Mouse (Mus musculus) heart, embryonic 13.5 days (tissue): ENCODE measurements at regions not wholly inside any gene's neighbourhood (a gene's known extent, or its start where the extent isn't known, plus 50 kb on each side); places are given as distances from the start of the nearest gene placed in this dataset.

ENCODE experiments used
- ATAC-seq: fragments of 200-750 bp; cut with Nextera tagmentation; 2 replicates; pipeline ENCODE4 v1.8.0; 2017; ENCODE audit warnings: moderate TSS enrichment; ENCODE audit not compliant: insufficient number of reproducible peaks, low FRiP score, low TSS enrichment; ENCODE audit errors: extremely low read depth
- H3K27ac ChIP-seq: fragments of 300-500 bp; sonication (generic); replicated peaks from 2 replicates; pipeline ENCODE4 v1.5.1; 2015; ENCODE audit warnings: moderate library complexity, mild to moderate bottlenecking, inconsistent platforms
- H3K27me3 ChIP-seq: fragments of 300-500 bp; sonication (generic); replicated peaks from 2 replicates; pipeline ENCODE4 v1.6.1; 2015; ENCODE audit warnings: mild to moderate bottlenecking, inconsistent platforms
- H3K36me3 ChIP-seq: fragments of 300-500 bp; sonication (generic); 2 replicates; pipeline ENCODE4 v1.6.1; 2015; ENCODE audit warnings: mild to moderate bottlenecking, inconsistent platforms
- H3K4me1 ChIP-seq: fragments of 300-500 bp; sonication (generic); 2 replicates; pipeline ENCODE4 v1.6.1; 2015; ENCODE audit warnings: inconsistent platforms
- H3K4me2 ChIP-seq: fragments of 300-500 bp; sonication (generic); 2 replicates; pipeline ENCODE4 v1.6.1; 2015; ENCODE audit warnings: inconsistent platforms, mild to moderate bottlenecking, moderate library complexity
- H3K4me3 ChIP-seq: fragments of 300-500 bp; sonication (generic); 2 replicates; pipeline ENCODE4 v1.5.1; 2015; ENCODE audit warnings: moderate library complexity, mild to moderate bottlenecking, inconsistent platforms
- H3K9ac ChIP-seq: fragments of 300-500 bp; sonication (generic); 2 replicates; pipeline ENCODE4 v1.6.1; 2015; ENCODE audit warnings: inconsistent platforms, mild to moderate bottlenecking, moderate library complexity
- H3K9me3 ChIP-seq: fragments of 300-500 bp; sonication (generic); 2 replicates; pipeline ENCODE4 v1.6.1; 2016; ENCODE audit warnings: inconsistent platforms
- WGBS: fragments of 180-500 bp; shearing (Covaris S2); methylation state at CpG from one replicate; pipeline ENCODE4 v1.1.7; 2015; ENCODE audit warnings: mixed read lengths; 5-methylcytosine and 5-hydroxymethylcytosine counted together

DNA sequence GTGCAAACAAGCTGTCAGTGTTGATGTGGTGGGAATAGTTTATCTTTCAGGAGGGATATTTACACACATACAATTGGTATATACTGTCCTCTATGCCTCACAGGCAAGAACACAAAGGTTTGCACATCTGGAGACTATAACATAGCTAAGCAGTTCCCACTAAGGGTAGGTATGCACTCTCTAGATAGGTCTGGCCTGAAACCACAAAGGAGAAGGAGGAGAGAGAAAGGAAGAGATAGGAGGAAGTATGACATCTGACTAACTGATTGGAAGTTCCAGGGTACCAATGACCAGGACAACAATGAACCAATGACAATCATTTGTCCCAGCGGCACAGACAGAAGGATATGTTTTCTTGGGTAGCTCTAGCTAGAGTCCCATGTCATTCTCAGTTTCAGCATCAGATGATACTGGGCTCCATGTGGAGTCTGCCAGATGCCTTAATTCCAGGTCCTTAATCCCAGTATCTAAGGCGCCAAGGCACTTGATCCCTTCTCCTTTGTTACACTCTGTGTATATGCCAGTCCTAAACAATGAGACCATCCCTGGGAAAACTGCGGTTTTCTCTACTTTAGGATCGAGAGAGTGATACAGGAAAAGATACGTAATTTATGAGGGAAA is 168.5 kb downstream of the Cd83 start:
- Histone ChIP-seq H3K27ac (no peak overlapping the region), H3K36me3 (no peaks in the 10 kb centered on the region), H3K4me2 (no peak overlapping the region), H3K4me1 (peaks cover 11% of the 10 kb centered on the region), H3K27me3 (0 out of 2 replicates have a peak, but pooled peaks cover 3% of the 10 kb centered on the region), H3K4me3 (no peak overlapping the region), H3K9me3 (no peaks in the 10 kb centered on the region), H3K9ac (no peak overlapping the region)
- no peak for ATAC-seq
- 85% methylated on average over 5 of the region's 5 CpGs for WGBS

DNA sequence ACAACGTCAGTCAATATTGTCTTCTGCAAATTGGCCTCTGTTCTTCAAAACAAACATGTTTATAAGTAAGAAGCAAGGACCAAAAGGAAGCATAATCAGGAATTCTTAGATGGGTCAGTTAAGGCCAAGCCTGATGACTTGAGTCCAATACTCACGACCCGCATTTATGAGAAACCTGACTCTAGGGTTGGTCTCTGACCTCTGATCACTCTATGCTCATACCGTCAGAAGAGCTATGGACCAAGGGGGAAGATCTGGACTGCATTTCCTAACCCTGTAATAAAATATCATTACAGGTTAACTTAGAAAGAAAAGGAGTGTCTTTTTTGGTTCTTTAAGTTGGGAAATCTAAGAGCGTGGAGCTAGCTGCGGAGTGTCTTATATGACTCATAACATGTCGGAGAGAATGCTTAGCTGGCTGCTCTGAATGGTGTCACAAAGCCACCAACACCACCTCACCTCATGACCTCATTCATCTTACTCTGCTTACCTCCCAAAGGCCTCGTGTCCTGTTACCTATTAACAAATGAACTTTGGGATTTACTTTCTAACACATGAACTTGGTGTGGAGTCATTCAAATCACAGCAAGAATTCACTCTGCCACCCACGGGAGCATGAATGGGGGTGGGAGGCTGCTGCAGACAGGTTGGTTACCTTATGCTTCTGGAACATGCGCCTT is 170.3 kb downstream of the Cd83 start:
- Histone ChIP-seq H3K27me3 (peaks cover 3% of the 10 kb centered on the region; the same call in 1 of the 2 replicates), H3K9ac (no peak overlapping the region), H3K9me3 (no peaks in the 10 kb centered on the region), H3K4me1 (peaks cover 11% of the 10 kb centered on the region), H3K27ac (no peak overlapping the region), H3K36me3 (no peaks in the 10 kb centered on the region), H3K4me2 (no peak overlapping the region), H3K4me3 (no peak overlapping the region)
- WGBS, result 83% methylated on average over 10 of the region's 10 CpGs
- no peak for ATAC-seq

DNA sequence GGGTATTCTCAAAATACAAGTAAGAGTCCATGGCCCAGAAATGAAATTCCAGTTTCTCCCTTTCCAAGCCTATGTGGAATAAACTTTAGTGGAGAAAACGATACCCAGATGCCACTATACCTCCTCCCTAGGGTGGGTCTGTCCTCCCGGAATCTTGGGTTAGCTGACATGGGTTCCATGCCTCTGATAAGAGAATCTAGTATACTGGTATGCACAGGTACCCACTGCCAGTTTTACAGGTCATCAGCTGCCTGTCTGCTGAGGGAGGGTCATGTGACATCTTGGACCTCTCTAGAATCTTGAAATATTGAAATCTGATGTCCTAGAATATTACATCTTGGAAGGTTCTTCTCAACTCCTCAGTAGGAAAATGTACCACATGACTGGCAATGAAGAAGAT is 172.5 kb downstream of the Cd83 start:
- Histone ChIP-seq H3K4me1 (peaks cover 9% of the 10 kb centered on the region), H3K27ac (no peak overlapping the region), H3K27me3 (no peaks in the 10 kb centered on the region; the same call in 1 of the 2 replicates), H3K9me3 (no peaks in the 10 kb centered on the region), H3K9ac (no peak overlapping the region), H3K4me3 (no peak overlapping the region), H3K4me2 (no peak overlapping the region), H3K36me3 (no peaks in the 10 kb centered on the region)
- 68% methylated on average over 2 of the region's 2 CpGs for WGBS
- ATAC-seq, result no peak

DNA sequence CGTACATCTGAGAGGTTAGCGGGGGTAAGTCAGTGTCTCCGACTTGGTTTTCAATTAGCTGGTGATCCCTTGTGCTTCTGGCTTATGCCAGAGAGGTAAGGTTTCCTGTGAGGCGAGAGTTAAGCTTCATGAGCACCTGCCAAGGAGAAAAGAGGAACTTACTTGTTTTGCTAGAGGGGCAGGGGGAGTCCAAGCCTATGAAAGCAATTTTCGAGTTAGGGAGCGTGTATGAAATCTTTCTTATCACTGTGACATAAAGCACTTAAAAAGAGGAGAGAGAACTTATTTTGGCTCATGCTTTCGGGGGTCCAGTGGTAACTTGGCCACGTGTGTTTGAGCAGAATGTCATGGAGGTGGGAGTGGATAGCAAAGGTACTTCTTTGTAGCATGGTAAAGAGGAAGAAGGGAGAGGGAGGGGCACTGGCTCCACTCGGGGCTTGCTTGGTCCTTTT is 174.6 kb downstream of the Cd83 start:
- H3K4me2 ChIP-seq, result no peak overlapping the region
- no peaks in the 10 kb centered on the region for H3K36me3 ChIP-seq
- H3K4me3 ChIP-seq, result no peak overlapping the region
- no peaks in the 10 kb centered on the region; the same call in 1 of the 2 replicates for H3K27me3 ChIP-seq
- 46% methylated on average over 9 of the region's 9 CpGs for WGBS
- no peak overlapping the region for H3K27ac ChIP-seq
- H3K9me3 ChIP-seq, result no peaks in the 10 kb centered on the region
- no peak overlapping the region for H3K9ac ChIP-seq
- H3K4me1 ChIP-seq, result peaks cover 3% of the 10 kb centered on the region; the same call in 1 of the 2 replicates
- ATAC-seq, result no peak

- Histone ChIP-seq H3K4me1 (peaks cover 3% of the 10 kb centered on the region; the same call in 1 of the 2 replicates), H3K9me3 (no peaks in the 10 kb centered on the region), H3K36me3 (no peaks in the 10 kb centered on the region), H3K9ac (no peak overlapping the region), H3K27ac (no peak overlapping the region), H3K27me3 (no peaks in the 10 kb centered on the region; the same call in 1 of the 2 replicates), H3K4me2 (no peak overlapping the region), H3K4me3 (no peak overlapping the region)
- no peak for ATAC-seq
- 53% methylated on average over 6 of the region's 6 CpGs for WGBS
These were observed 176.6 kb downstream of the Cd83 start for GRCm38 (mm10) chr13:43961047-43961690.

- H3K27ac ChIP-seq, result no peak overlapping the region
- no peak for ATAC-seq
These were observed 177.4 kb downstream of the Cd83 start for GRCm38 (mm10) chr13:43961987-43962386.

GRCm38 (mm10) chr13:43963321-43963720 is 178.7 kb downstream of the Cd83 start:
- Histone ChIP-seq H3K4me1 (peaks cover 3% of the 10 kb centered on the region; the same call in 1 of the 2 replicates), H3K4me2 (no peak overlapping the region), H3K9me3 (no peaks in the 10 kb centered on the region), H3K36me3 (no peaks in the 10 kb centered on the region), H3K9ac (no peak overlapping the region), H3K4me3 (no peak overlapping the region), H3K27me3 (no peaks in the 10 kb centered on the region; the same call in 1 of the 2 replicates), H3K27ac (no peak overlapping the region)
- no peak for ATAC-seq
- WGBS, result 72% methylated on average over 3 of the region's 3 CpGs

More at GRCm38 (mm10) chr13:43961987-43962386, 177.4 kb downstream of the Cd83 start:
- no peaks in the 10 kb centered on the region for H3K9me3 ChIP-seq
- no peak overlapping the region for H3K4me2 ChIP-seq
- H3K36me3 ChIP-seq, result no peaks in the 10 kb centered on the region
- peaks cover 3% of the 10 kb centered on the region; the same call in 1 of the 2 replicates for H3K4me1 ChIP-seq
- 75% methylated on average over 3 of the region's 3 CpGs for WGBS
- H3K4me3 ChIP-seq, result no peak overlapping the region
- H3K9ac ChIP-seq, result no peak overlapping the region
- no peaks in the 10 kb centered on the region; the same call in 1 of the 2 replicates for H3K27me3 ChIP-seq

DNA sequence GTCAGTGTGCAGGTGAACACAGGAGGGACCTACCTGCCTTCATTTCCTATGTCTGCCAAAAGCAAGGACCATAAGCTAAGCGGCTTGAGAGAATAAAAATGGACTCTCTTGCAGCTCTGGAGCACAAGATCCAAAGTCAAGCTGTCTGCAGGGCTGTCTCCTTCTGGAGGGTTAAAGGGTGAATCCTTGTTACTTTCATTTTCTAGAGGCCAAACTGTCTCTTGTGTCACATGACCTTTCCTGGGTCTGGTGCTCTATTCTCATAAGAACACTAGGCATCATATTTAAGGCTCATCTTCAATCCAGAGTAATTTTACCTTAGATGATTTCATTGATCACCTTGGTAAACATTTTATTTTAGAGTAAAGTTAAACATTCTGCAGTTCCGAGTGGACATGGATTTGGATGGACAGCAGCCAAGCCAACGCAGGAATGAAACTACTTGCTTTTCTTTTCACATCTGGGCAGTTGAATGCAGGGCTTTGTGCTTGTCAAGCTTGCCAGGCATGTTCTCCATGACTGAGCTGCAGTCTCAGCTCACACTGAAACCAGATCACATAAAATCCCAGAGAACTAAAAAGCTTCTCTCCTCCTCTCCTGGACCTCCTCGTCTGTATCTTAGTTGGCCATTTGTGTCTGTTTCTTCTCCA is 180.8 kb downstream of the Cd83 start:
- H3K9me3 ChIP-seq, result no peaks in the 10 kb centered on the region
- H3K27ac ChIP-seq, result no peak overlapping the region
- ATAC-seq, result no peak
- WGBS, result 59% methylated on average over 4 of the region's 4 CpGs
- H3K36me3 ChIP-seq, result no peaks in the 10 kb centered on the region
- no peak overlapping the region for H3K4me2 ChIP-seq
- no peaks in the 10 kb centered on the region for H3K27me3 ChIP-seq
- H3K9ac ChIP-seq, result no peak overlapping the region
- H3K4me3 ChIP-seq, result no peak overlapping the region
- H3K4me1 ChIP-seq, result peaks cover 3% of the 10 kb centered on the region; the same call in 1 of the 2 replicates

GRCm38 (mm10) chr13:43967516-43967915 is 182.9 kb downstream of the Cd83 start:
- no peaks in the 10 kb centered on the region for H3K4me1 ChIP-seq
- 56% methylated on average over 5 of the region's 5 CpGs for WGBS
- no peak overlapping the region for H3K4me3 ChIP-seq
- no peak overlapping the region for H3K4me2 ChIP-seq
- no peak overlapping the region for H3K9ac ChIP-seq
- no peak overlapping the region for H3K27ac ChIP-seq
- H3K36me3 ChIP-seq, result no peaks in the 10 kb centered on the region
- H3K27me3 ChIP-seq, result no peaks in the 10 kb centered on the region
- H3K9me3 ChIP-seq, result no peaks in the 10 kb centered on the region
- no peak for ATAC-seq

DNA sequence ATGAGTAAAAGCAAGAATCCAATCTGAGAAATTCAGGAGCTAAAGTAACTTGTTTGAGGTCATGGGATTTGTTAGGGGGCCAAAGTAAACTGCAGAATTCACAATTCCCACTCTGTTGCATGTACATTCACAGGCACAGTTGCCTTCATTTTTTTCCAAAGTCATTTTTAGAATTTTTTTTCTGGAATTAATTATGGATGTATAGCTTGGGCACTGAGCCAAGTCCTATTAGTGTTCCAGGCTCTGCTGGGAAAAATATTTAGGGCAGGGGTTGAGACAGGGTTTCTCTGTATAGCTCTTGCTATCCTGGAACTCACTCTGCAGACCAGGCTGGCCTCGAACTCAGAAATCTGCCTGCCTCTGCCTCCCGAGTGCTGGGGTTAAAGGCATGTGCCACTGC is 188.3 kb downstream of the Cd83 start:
- Histone ChIP-seq H3K4me3 (no peak overlapping the region), H3K36me3 (no peaks in the 10 kb centered on the region), H3K9ac (no peak overlapping the region), H3K27me3 (no peaks in the 10 kb centered on the region), H3K27ac (no peak overlapping the region), H3K9me3 (no peaks in the 10 kb centered on the region), H3K4me2 (no peak overlapping the region), H3K4me1 (0 out of 2 replicates have a peak, but pooled peaks cover 3% of the 10 kb centered on the region)
- ATAC-seq, result no peak
- WGBS, result 68% methylated on average over 2 of the region's 2 CpGs

DNA sequence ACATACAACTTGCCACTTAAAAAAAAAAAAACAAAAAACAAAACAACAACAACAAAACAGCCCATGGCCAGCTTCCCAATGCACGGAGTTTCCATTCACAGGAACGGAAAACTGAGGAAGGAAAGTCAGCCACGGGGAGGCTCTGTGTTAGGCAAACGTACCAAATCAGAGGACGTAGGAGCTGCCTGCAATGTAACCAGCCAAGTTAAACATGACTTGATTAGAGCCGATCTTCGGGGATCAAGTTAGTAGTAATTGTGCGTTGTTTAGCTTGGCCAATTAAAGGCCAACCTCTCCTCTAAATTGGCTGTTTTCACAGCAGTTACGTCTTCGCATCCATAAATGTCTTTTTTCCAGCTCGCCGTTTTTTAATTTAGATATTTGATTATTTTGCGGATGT is 190.7 kb downstream of the Cd83 start:
- no peaks in the 10 kb centered on the region for H3K9me3 ChIP-seq
- H3K9ac ChIP-seq, result no peak overlapping the region
- no peak overlapping the region for H3K27ac ChIP-seq
- no peak overlapping the region for H3K4me2 ChIP-seq
- H3K27me3 ChIP-seq, result no peaks in the 10 kb centered on the region
- no peaks in the 10 kb centered on the region for H3K36me3 ChIP-seq
- ATAC-seq, result no peak
- 0 out of 2 replicates have a peak, but pooled peaks cover 3% of the 10 kb centered on the region for H3K4me1 ChIP-seq
- H3K4me3 ChIP-seq, result no peak overlapping the region
- WGBS, result 82% methylated on average over 13 of the region's 13 CpGs
